ENCODE assay signal across 9 mouse cellular contexts in genomic region chr15:98737881-98738280, GRCm38 (mm10). TPM values are rescaled to one million over a fixed set of nuclear protein-coding genes. Genes with fewer than 3 reads are reported as not detected.
A peak's percentile ranks its signal among the peaks of the same experiment; 100 is the strongest.
DNase-seq lines count a peak whose midpoint lies in the region; ATAC-seq and TF ChIP-seq lines count a peak whose summit lies in the region.
"Had no signal": no experiment of that assay in that cellular context is flagged by ENCODE, and none has a peak within 500 bp of the region (broad histone marks: within the 10 kb centered on the region; RNA-seq: fewer than 3 reads in every experiment).

No protein-coding gene starts in this region.

- ATAC-seq in heart, postnatal 0 days (ENCODE audit: insufficient read depth, low read depth) = no peak

- H3K27ac ChIP-seq in heart, postnatal 0 days (ENCODE audit: low read depth) = no peak overlapping the region
- no peak overlapping the region for H3K27ac ChIP-seq in testis, adult 2 months (ENCODE audit: control insufficient read depth, insufficient read depth, low read depth, low read length)
- no peak overlapping the region for H3K27ac ChIP-seq in small intestine, adult 2 months (ENCODE audit: insufficient read depth, low read depth, low read length)
- H3K27ac ChIP-seq: heart, embryonic 15.5 days had no signal

- H3K36me3 ChIP-seq in heart, postnatal 0 days (replicated peaks; ENCODE audit: control insufficient read depth, insufficient read depth, low read length) = peaks cover 58% of the 10 kb centered on the region
- H3K36me3 ChIP-seq in testis, adult 2 months (ENCODE audit: control insufficient read depth, insufficient read depth, low read length) = no peaks in the 10 kb centered on the region; the same call in 1 of the 2 replicates
- peaks cover 36% of the 10 kb centered on the region for H3K36me3 ChIP-seq in small intestine, adult 2 months (ENCODE audit: control insufficient read depth, insufficient read depth, low read length)

- no peak for TF ChIP-seq POLR2A in testis, adult 2 months (IDR thresholded peaks at IDR 0.05; ENCODE audit: control insufficient read depth, low read depth, low read length)
- no peak for TF ChIP-seq POLR2A in small intestine, adult 2 months (IDR thresholded peaks at IDR 0.05; ENCODE audit: low read depth, low read length)

- H3K4me2 ChIP-seq in heart, postnatal 0 days (ENCODE audit: low read depth, low read length) = no peak overlapping the region
- H3K4me2 ChIP-seq: heart, embryonic 15.5 days had no signal

- no peaks in the 10 kb centered on the region for H3K4me1 ChIP-seq in heart, postnatal 0 days (ENCODE audit: control insufficient read depth, insufficient read depth)
- H3K4me1 ChIP-seq in testis, adult 2 months (ENCODE audit: control insufficient read depth, insufficient read depth, low read length) = peaks cover 4% of the 10 kb centered on the region; the same call in 1 of the 2 replicates
- no peaks in the 10 kb centered on the region for H3K4me1 ChIP-seq in small intestine, adult 2 months (ENCODE audit: control insufficient read depth, insufficient read depth, insufficient read length, low read length)

- H3K9me3 ChIP-seq in heart, postnatal 0 days (replicated peaks; ENCODE audit: control insufficient read depth, low read length) = no peaks in the 10 kb centered on the region
- H3K9me3 ChIP-seq: heart, embryonic 15.5 days had no signal

- H3K4me3 ChIP-seq in heart, postnatal 0 days (ENCODE audit: low read depth, low read length) = no peak overlapping the region
- no peak overlapping the region for H3K4me3 ChIP-seq in testis, adult 2 months (ENCODE audit: control insufficient read depth, low read depth, low read length)
- H3K4me3 ChIP-seq in small intestine, adult 2 months (ENCODE audit: low read depth, low read length) = no peak overlapping the region
- H3K4me3 ChIP-seq: heart, embryonic 15.5 days had no signal

- no peaks in the 10 kb centered on the region for H3K27me3 ChIP-seq in heart, postnatal 0 days (ENCODE audit: control insufficient read depth, insufficient read depth, low read length)
- H3K27me3 ChIP-seq in testis, adult 2 months (ENCODE audit: control insufficient read depth, insufficient read depth, low read length) = no peaks in the 10 kb centered on the region
- H3K27me3 ChIP-seq in small intestine, adult 2 months (ENCODE audit: control insufficient read depth, insufficient read depth, low read length) = no peaks in the 10 kb centered on the region
- H3K27me3 ChIP-seq: heart, embryonic 15.5 days had no signal

- intact Hi-C loops in heart, postnatal 25 days (cut with DNase I) = no loop called here
- intact Hi-C loops in gastrocnemius, postnatal 14 days (cut with DNase I; ENCODE audit: low total_unique reads) = no loop called here
- intact Hi-C loops in gastrocnemius, postnatal 36 days (cut with DNase I) = no loop called here

- no peak overlapping the region for H3K9ac ChIP-seq in heart, postnatal 0 days (replicated peaks; ENCODE audit: low read depth, low read length)
- H3K9ac ChIP-seq: heart, embryonic 15.5 days had no signal

- peak; percentile 52 for TF ChIP-seq CTCF in heart, postnatal 0 days (IDR thresholded peaks at IDR 0.05; ENCODE audit: low read depth)
- TF ChIP-seq CTCF in testis, adult 2 months (IDR thresholded peaks at IDR 0.05; ENCODE audit: control insufficient read depth, insufficient read depth, insufficient replicate concordance, low read depth, low read length) = peak; percentile 31; the same call in 1 of the 2 replicates
- TF ChIP-seq CTCF in small intestine, adult 2 months (IDR thresholded peaks at IDR 0.05; ENCODE audit: extremely low read depth, insufficient read length, insufficient replicate concordance, low read depth, low read length) = peak; percentile 31; the same call in 1 of the 2 replicates

- no peak for TF ChIP-seq EP300 in heart, postnatal 0 days (IDR thresholded peaks at IDR 0.05; ENCODE audit: low read depth)

- DNase-seq in heart, postnatal 0 days (ENCODE audit: low spot score) = no peak
- DNase-seq in heart, postnatal 25 days (ENCODE audit: low spot score) = no peak
- DNase-seq in testis, postnatal 14 days (ENCODE audit: low spot score) = no peak
- DNase-seq in kidney, postnatal 10 days = peak; percentile 71
- DNase-seq in gastrocnemius, postnatal 14 days = no peak
- DNase-seq in gastrocnemius, postnatal 36 days = no peak

RNA-seq across cellular contexts. Expression of gene Fkbp11, which starts 9.9 kb away (rescaled TPM):
- total RNA-seq in heart, postnatal 0 days (2014; rRNA removed; ENCODE audit: low replicate concordance) = 4.3 and 26.7 TPM in 2 replicates
- 21.7 and 22.0 TPM in 2 replicates for polyA plus RNA-seq in heart, postnatal 0 days (2015; fragmentation: Nextera tagmentation; extraction: Ambion mirVana)
- 1 to 10 TPM; 4.7 to 7.2 TPM for total RNA-seq in heart, postnatal 25 days (2021)
- 1.0 and 1.4 TPM in 2 replicates for polyA plus RNA-seq in testis, adult 2 months (2012; rRNA removed)
- polyA plus RNA-seq in small intestine, adult 2 months (2012; rRNA removed) = 14.7 and 70.5 TPM in 2 replicates
- total RNA-seq in gastrocnemius, postnatal 14 days (2021) = 1 to 10 TPM; 3.9 to 4.4 TPM
- total RNA-seq in gastrocnemius, postnatal 36 days (2021) = 1 to 10 TPM; 1.4 to 1.7 TPM

RNA-seq across cellular contexts. Expression of gene Arf3, which starts 25.1 kb away (rescaled TPM):
- 27.6 and 28.7 TPM in 2 replicates for total RNA-seq in heart, postnatal 0 days (2014; rRNA removed; ENCODE audit: low replicate concordance)
- 15.9 and 17.3 TPM in 2 replicates for polyA plus RNA-seq in heart, postnatal 0 days (2015; fragmentation: Nextera tagmentation; extraction: Ambion mirVana)
- 10 to 100 TPM; 18.5 to 20.8 TPM for total RNA-seq in heart, postnatal 25 days (2021)
- polyA plus RNA-seq in testis, adult 2 months (2012; rRNA removed) = 60.1 and 80.4 TPM in 2 replicates
- 43.3 and 104 TPM in 2 replicates for polyA plus RNA-seq in small intestine, adult 2 months (2012; rRNA removed)
- total RNA-seq in gastrocnemius, postnatal 14 days (2021) = 10 to 100 TPM; 14.6 to 15.8 TPM
- 1 to 10 TPM; 7.4 to 8.2 TPM for total RNA-seq in gastrocnemius, postnatal 36 days (2021)

RNA-seq across cellular contexts. Expression of gene Ccdc65, which starts 29.9 kb away (rescaled TPM):
- 0.77 TPM in 1 of 2 replicates, not detected in the other for total RNA-seq in heart, postnatal 0 days (2014; rRNA removed; ENCODE audit: low replicate concordance)
- 0.25 and 0.86 TPM in 2 replicates for polyA plus RNA-seq in heart, postnatal 0 days (2015; fragmentation: Nextera tagmentation; extraction: Ambion mirVana)
- total RNA-seq in heart, postnatal 25 days (2021) = under 1 TPM in 1 of 2 experiments, not detected in 1; 0.18 TPM
- polyA plus RNA-seq in testis, adult 2 months (2012; rRNA removed) = 158 and 181 TPM in 2 replicates
- 0.09 TPM in 1 of 2 replicates, not detected in the other for polyA plus RNA-seq in small intestine, adult 2 months (2012; rRNA removed)
- not detected for total RNA-seq in gastrocnemius, postnatal 14 days (2021)
- not detected for total RNA-seq in gastrocnemius, postnatal 36 days (2021)

RNA-seq across cellular contexts. Expression of gene Wnt10b, which starts 40.1 kb away (rescaled TPM):
- not detected in 2 replicates for total RNA-seq in heart, postnatal 0 days (2014; rRNA removed; ENCODE audit: low replicate concordance)
- polyA plus RNA-seq in heart, postnatal 0 days (2015; fragmentation: Nextera tagmentation; extraction: Ambion mirVana) = 0.07 TPM in 1 of 2 replicates, not detected in the other
- total RNA-seq in heart, postnatal 25 days (2021) = under 1 TPM; 0.34 to 0.57 TPM
- polyA plus RNA-seq in testis, adult 2 months (2012; rRNA removed) = 0.47 and 0.67 TPM in 2 replicates
- polyA plus RNA-seq in small intestine, adult 2 months (2012; rRNA removed) = 0.17 and 0.18 TPM in 2 replicates
- total RNA-seq in gastrocnemius, postnatal 14 days (2021) = 1 to 10 TPM in 1 of 2 experiments, under 1 TPM in 1; 0.78 to 1.5 TPM
- total RNA-seq in gastrocnemius, postnatal 36 days (2021) = under 1 TPM; 0.69 to 0.87 TPM
- polyA plus RNA-seq: heart, embryonic 15.5 days had no signal

RNA-seq across cellular contexts. Expression of gene Wnt1, which starts 51.8 kb away (rescaled TPM):
- total RNA-seq in heart, postnatal 0 days (2014; rRNA removed; ENCODE audit: low replicate concordance) = not detected in 2 replicates
- not detected in 2 replicates for polyA plus RNA-seq in heart, postnatal 0 days (2015; fragmentation: Nextera tagmentation; extraction: Ambion mirVana)
- not detected for total RNA-seq in heart, postnatal 25 days (2021)
- 3.5 and 4.0 TPM in 2 replicates for polyA plus RNA-seq in testis, adult 2 months (2012; rRNA removed)
- polyA plus RNA-seq in small intestine, adult 2 months (2012; rRNA removed) = 0.06 TPM in 1 of 2 replicates, not detected in the other
- total RNA-seq in gastrocnemius, postnatal 14 days (2021) = under 1 TPM in 1 of 2 experiments, not detected in 1; 0.10 TPM
- total RNA-seq in gastrocnemius, postnatal 36 days (2021) = not detected
- polyA plus RNA-seq: heart, embryonic 15.5 days had no signal
